Mouse (Mus musculus): ENCODE data around the gene Tbx6. TPM values are rescaled to one million over a fixed set of nuclear protein-coding genes. Genes with fewer than 3 reads are reported as not detected.

The Tbx6 gene
- polyA plus RNA-seq, 1 experiment = 0.87 TPM

- under 1% methylated on average over 79 of the region's 83 CpGs for WGBS
- peak; percentile 92 for DNase-seq (ENCODE audit: low read depth, low spot score)
These were observed 10.8 kb downstream of the Tbx6 start, which contains the start of gene Ppp4c for GRCm38 (mm10) chr7:126791851-126792720. Gene Ppp4c (minus strand): TSS chr7:126792496.

GRCm38 (mm10) chr7:126792721-126793443 is 11.6 kb downstream of the Tbx6 start:
- DNase-seq (ENCODE audit: low read depth, low spot score) = no peak
- 19% methylated on average over 11 of the region's 11 CpGs for WGBS

GRCm38 (mm10) chr7:126793456-126794270 is 12.4 kb downstream of the Tbx6 start:
- DNase-seq (ENCODE audit: low read depth, low spot score) = no peak
- WGBS = 74% methylated on average over 4 of the region's 4 CpGs

GRCm38 (mm10) chr7:126794271-126794605 is 13.0 kb downstream of the Tbx6 start:
- no peak for DNase-seq (ENCODE audit: low read depth, low spot score)
- WGBS = 65% methylated on average over 4 of the region's 4 CpGs

GRCm38 (mm10) chr7:126795387-126796317 is 14.4 kb downstream of the Tbx6 start:
- 84% methylated on average over 16 of the region's 16 CpGs for WGBS

GRCm38 (mm10) chr7:126796350-126796932 is 15.2 kb downstream of the Tbx6 start:
- DNase-seq (ENCODE audit: low read depth, low spot score) = no peak
- WGBS = 61% methylated on average over 8 of the region's 8 CpGs

More at GRCm38 (mm10) chr7:126795387-126796317, 14.4 kb downstream of the Tbx6 start:
- no peak for DNase-seq (ENCODE audit: low read depth, low spot score)

GRCm38 (mm10) chr7:126797411-126798126 is 16.3 kb downstream of the Tbx6 start, which contains the start of gene Fam57b:
Gene Fam57b (plus strand): TSS chr7:126797668.
- 8% methylated on average over 21 of the region's 21 CpGs for WGBS
- DNase-seq (ENCODE audit: low read depth, low spot score) = no peak

- WGBS = under 1% methylated on average over 40 of the region's 40 CpGs
These were observed 17.1 kb downstream of the Tbx6 start for GRCm38 (mm10) chr7:126798127-126799049.

GRCm38 (mm10) chr7:126799050-126799467 is 17.8 kb downstream of the Tbx6 start:
- under 1% methylated on average over 33 of the region's 36 CpGs for WGBS
- DNase-seq (ENCODE audit: low read depth, low spot score) = peak; percentile 89

More at GRCm38 (mm10) chr7:126798127-126799049, 17.1 kb downstream of the Tbx6 start:
- DNase-seq (ENCODE audit: low read depth, low spot score) = no peak

- no peak for DNase-seq (ENCODE audit: low read depth, low spot score)
These were observed 18.4 kb downstream of the Tbx6 start for GRCm38 (mm10) chr7:126799468-126800268.

GRCm38 (mm10) chr7:126800269-126801056 is 19.2 kb downstream of the Tbx6 start:
- 71% methylated on average over 5 of the region's 5 CpGs for WGBS
- DNase-seq (ENCODE audit: low read depth, low spot score) = no peak

More at GRCm38 (mm10) chr7:126799468-126800268, 18.4 kb downstream of the Tbx6 start:
- 3% methylated on average over 38 of the region's 38 CpGs for WGBS

- WGBS = 89% methylated on average over 16 of the region's 16 CpGs
- DNase-seq (ENCODE audit: low read depth, low spot score) = no peak
These were observed 19.8 kb downstream of the Tbx6 start for GRCm38 (mm10) chr7:126801057-126801422.

- DNase-seq (ENCODE audit: low read depth, low spot score) = no peak
- 85% methylated on average over 11 of the region's 11 CpGs for WGBS
These were observed 21.0 kb downstream of the Tbx6 start for GRCm38 (mm10) chr7:126802134-126802889.

GRCm38 (mm10) chr7:126803181-126803580 is 21.9 kb downstream of the Tbx6 start:
- 84% methylated on average over 6 of the region's 6 CpGs for WGBS
- no peak for DNase-seq (ENCODE audit: low read depth, low spot score)
